Mouse (Mus musculus) embryonic facial prominence, embryonic 15.5 days (tissue): ENCODE data around the gene Rgs6. TPM values are rescaled to one million over a fixed set of nuclear protein-coding genes. Genes with fewer than 3 reads are reported as not detected.

Experiments used
- ATAC-seq: fragments of 200-750 bp; cut with Nextera tagmentation; 2 replicates; pipeline ENCODE4 v1.8.0; 2017; ENCODE audit warnings: low read depth, moderate TSS enrichment; ENCODE audit not compliant: insufficient number of reproducible peaks, low FRiP score, low TSS enrichment
- H3K27ac ChIP-seq: fragments of 300-500 bp; sonication (generic); replicated peaks from 2 replicates; pipeline ENCODE4 v1.5.1; 2015; ENCODE audit warnings: mild to moderate bottlenecking, inconsistent platforms
- H3K27me3 ChIP-seq: fragments of 300-500 bp; sonication (generic); 2 replicates; pipeline ENCODE4 v1.6.1; 2015; ENCODE audit warnings: inconsistent platforms
- H3K36me3 ChIP-seq: fragments of 300-500 bp; sonication (generic); 2 replicates; pipeline ENCODE4 v1.6.1; 2015; ENCODE audit warnings: mild to moderate bottlenecking, inconsistent platforms
- H3K4me1 ChIP-seq: fragments of 300-500 bp; sonication (generic); 2 replicates; pipeline ENCODE4 v1.6.1; 2015; ENCODE audit warnings: inconsistent platforms
- H3K4me2 ChIP-seq: fragments of 300-500 bp; sonication (generic); replicated peaks from 2 replicates; pipeline ENCODE4 v1.6.1; 2015; ENCODE audit warnings: mild to moderate bottlenecking, inconsistent platforms
- H3K4me3 ChIP-seq: fragments of 300-500 bp; sonication (generic); replicated peaks from 2 replicates; pipeline ENCODE4 v1.5.1; 2015; ENCODE audit warnings: mild to moderate bottlenecking, inconsistent platforms
- H3K9ac ChIP-seq: fragments of 300-500 bp; sonication (generic); 2 replicates; pipeline ENCODE4 v1.6.1; 2015; ENCODE audit warnings: inconsistent platforms
- H3K9me3 ChIP-seq: fragments of 300-500 bp; sonication (generic); replicated peaks from 2 replicates; pipeline ENCODE4 v1.6.1; 2016; ENCODE audit warnings: inconsistent platforms
- WGBS: fragments of 180-500 bp; shearing (Covaris S2); methylation state at CpG from one replicate; pipeline ENCODE4 v1.1.7; 2015; 5-methylcytosine and 5-hydroxymethylcytosine counted together
- polyA plus RNA-seq: library from polyadenylated mRNA; unstranded; fragments of >200 nt; fragmentation: Nextera tagmentation; extraction: Ambion mirVana; gene quantifications from 2 replicates; pipeline ENCODE4 v1.2.1, GENCODE M21; 2015

The Rgs6 gene
- polyA plus RNA-seq, 1 experiment from 2014 or later: 5.3 TPM

DNA sequence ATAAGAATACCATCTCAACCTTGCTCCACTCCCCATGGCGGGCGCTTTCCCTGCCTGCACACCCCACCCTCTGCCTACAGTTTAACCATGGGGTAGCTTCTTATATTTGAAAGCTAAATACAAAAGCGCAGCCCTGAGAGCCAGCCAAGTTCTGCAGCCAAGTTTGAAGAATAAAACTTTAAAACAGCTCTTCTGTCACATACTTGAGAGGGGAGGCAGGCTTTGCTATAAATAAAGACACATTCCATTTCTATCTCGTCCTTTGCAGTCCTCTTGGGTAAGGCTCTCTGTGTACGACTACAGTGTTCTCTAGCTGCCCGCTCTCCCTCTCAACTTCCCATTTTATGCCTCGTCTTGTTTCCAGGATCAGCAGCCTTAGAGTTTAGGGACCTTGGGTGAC, 76.5 kb downstream of the Rgs6 start:
- no peak for ATAC-seq
- WGBS: 41% methylated on average over 7 of the region's 7 CpGs
- no peaks in the 10 kb centered on the region for H3K36me3 ChIP-seq
- H3K27ac ChIP-seq: 0 out of 2 replicates have a peak overlapping the region, but pooled peaks have one; percentile 34
- no peak overlapping the region for H3K4me2 ChIP-seq
- no peak overlapping the region for H3K9ac ChIP-seq
- H3K9me3 ChIP-seq: no peaks in the 10 kb centered on the region
- no peak overlapping the region for H3K4me3 ChIP-seq
- H3K4me1 ChIP-seq: peaks cover 5% of the 10 kb centered on the region; the same call in 1 of the 2 replicates
- H3K27me3 ChIP-seq: no peaks in the 10 kb centered on the region

DNA sequence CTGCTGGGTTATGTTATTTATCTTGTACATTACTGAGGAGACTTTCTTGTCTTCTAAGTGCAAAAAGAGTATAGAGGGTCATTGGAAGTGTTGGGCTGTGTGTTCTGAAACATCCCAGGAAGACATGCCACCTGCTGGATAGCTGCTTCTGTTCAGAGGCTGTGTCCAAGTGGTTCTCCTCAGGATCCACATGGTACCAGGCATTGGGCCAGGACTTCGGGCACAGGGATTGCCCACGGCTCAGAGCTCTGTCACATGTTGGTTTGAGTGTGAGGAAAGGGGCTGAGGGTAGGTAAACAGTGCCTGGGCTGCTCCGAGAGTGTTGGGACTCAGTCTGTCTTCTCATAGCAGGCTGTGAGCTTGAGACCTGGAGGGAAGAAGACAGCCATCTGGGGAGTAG, 79.3 kb downstream of the Rgs6 start:
- Histone ChIP-seq H3K4me3 (no peak overlapping the region), H3K36me3 (no peaks in the 10 kb centered on the region), H3K27ac (no peak overlapping the region), H3K4me1 (peaks cover 5% of the 10 kb centered on the region; the same call in 1 of the 2 replicates), H3K9me3 (no peaks in the 10 kb centered on the region), H3K4me2 (no peak overlapping the region), H3K27me3 (no peaks in the 10 kb centered on the region), H3K9ac (no peak overlapping the region)
- no peak for ATAC-seq
- 75% methylated on average over 3 of the region's 3 CpGs for WGBS

- 50% methylated on average over 4 of the region's 4 CpGs for WGBS
- H3K4me2 ChIP-seq: no peak overlapping the region
- H3K27ac ChIP-seq: no peak overlapping the region
- H3K9me3 ChIP-seq: no peaks in the 10 kb centered on the region
- H3K27me3 ChIP-seq: no peaks in the 10 kb centered on the region
- H3K36me3 ChIP-seq: no peaks in the 10 kb centered on the region
- no peak for ATAC-seq
- H3K4me1 ChIP-seq: 0 out of 2 replicates have a peak, but pooled peaks cover 8% of the 10 kb centered on the region
- no peak overlapping the region for H3K9ac ChIP-seq
- no peak overlapping the region for H3K4me3 ChIP-seq
These were observed 82.2 kb downstream of the Rgs6 start for GRCm38 (mm10) chr12:82670201-82670737.

DNA sequence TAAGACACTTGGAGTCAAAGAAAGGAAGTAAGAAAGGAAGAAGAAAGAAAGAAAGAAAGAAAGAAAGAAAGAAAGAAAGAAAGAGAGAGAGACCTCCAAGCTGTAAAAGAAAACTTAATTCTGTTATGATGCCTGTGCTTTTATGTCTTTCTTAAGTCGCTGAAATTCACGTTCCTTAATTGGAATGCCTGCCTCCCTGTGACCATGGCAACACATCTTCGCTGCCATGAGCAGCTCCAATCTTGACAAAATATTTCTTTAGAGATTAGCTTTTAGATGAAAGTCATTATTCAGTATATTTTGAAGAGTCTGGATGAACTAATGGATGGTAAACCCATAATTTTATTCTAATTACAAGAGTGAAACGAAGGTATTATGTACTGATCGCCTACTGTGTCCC, 83.5 kb downstream of the Rgs6 start:
- WGBS: 82% methylated on average over 5 of the region's 5 CpGs
- Histone ChIP-seq H3K27me3 (no peaks in the 10 kb centered on the region), H3K4me1 (peaks cover 14% of the 10 kb centered on the region; the same call in 1 of the 2 replicates)

DNA sequence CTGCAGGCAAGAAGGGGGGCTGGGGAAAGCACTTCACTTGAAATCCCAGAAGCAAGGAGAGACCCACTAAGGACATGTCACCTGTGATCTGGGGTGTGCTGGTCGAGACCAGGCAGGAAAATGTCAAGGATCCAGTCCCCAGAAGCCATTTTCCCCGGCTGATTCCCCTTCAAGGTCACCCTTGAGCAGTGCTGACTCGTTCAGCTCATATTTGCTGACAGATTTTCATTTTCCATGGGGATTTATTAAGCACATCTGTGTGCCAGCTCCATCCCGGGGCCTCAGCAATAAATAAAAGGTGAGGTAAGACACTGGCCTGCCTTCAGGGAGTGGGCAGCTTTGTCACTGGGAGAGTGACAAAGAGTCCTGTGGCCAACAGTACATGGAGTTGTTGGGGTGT, 87.0 kb downstream of the Rgs6 start:
- 17% methylated on average over 4 of the region's 4 CpGs for WGBS
- peaks cover 14% of the 10 kb centered on the region; the same call in 1 of the 2 replicates for H3K4me1 ChIP-seq
- H3K9me3 ChIP-seq: no peaks in the 10 kb centered on the region
- H3K27ac ChIP-seq: no peak overlapping the region
- H3K4me3 ChIP-seq: no peak overlapping the region
- no peak overlapping the region for H3K9ac ChIP-seq
- H3K4me2 ChIP-seq: no peak overlapping the region
- peak; percentile 29; the same call in 1 of the 2 replicates for ATAC-seq
- no peaks in the 10 kb centered on the region for H3K27me3 ChIP-seq
- no peaks in the 10 kb centered on the region for H3K36me3 ChIP-seq

More for the DNA sequence above, 83.5 kb downstream of the Rgs6 start:
- Histone ChIP-seq H3K36me3 (no peaks in the 10 kb centered on the region), H3K9me3 (no peaks in the 10 kb centered on the region), H3K27ac (no peak overlapping the region), H3K4me2 (no peak overlapping the region), H3K9ac (no peak overlapping the region), H3K4me3 (no peak overlapping the region)
- no peak for ATAC-seq

- no peak for ATAC-seq
- no peaks in the 10 kb centered on the region for H3K4me1 ChIP-seq
- no peak overlapping the region for H3K27ac ChIP-seq
- no peak overlapping the region for H3K9ac ChIP-seq
- 91% methylated on average over 2 of the region's 2 CpGs for WGBS
- H3K9me3 ChIP-seq: no peaks in the 10 kb centered on the region
- H3K27me3 ChIP-seq: no peaks in the 10 kb centered on the region
- H3K36me3 ChIP-seq: no peaks in the 10 kb centered on the region
- no peak overlapping the region for H3K4me2 ChIP-seq
- no peak overlapping the region for H3K4me3 ChIP-seq
These were observed 98.9 kb downstream of the Rgs6 start for GRCm38 (mm10) chr12:82687015-82687414.

DNA sequence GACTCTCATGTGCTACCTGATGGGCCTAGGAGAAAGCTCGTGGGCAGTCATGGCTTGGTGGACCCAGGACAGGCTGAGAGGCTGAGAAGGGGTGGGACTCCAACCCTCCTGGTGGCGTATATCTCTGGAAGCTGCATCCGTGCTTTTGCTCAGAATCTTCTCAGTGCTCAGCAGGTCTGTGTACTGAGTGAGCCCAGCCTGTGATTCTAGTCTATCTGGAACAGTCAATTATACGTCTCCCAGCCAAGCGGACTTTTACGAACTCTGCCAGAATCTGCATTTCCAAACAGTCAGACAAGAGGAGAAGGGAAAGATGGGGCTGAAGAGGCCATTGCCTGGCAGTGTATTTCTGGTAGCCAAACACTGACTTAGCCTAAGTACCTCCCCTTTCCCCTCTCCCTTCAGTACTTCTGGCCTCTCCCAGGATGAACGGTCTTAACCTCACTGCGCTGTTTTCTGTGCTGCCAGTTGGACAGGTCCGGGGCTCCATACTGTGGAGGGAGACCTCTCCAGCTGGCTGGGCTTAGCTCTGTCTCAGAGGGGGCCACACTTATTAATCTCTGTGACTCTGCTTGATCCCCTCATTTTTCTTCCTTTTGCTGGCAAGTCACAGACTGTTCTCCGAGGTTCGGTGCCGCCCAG, 110.9 kb downstream of the Rgs6 start:
- no peak for ATAC-seq
- H3K4me2 ChIP-seq: no peak overlapping the region
- H3K9me3 ChIP-seq: no peaks in the 10 kb centered on the region
- WGBS: 74% methylated on average over 12 of the region's 12 CpGs
- H3K4me1 ChIP-seq: no peaks in the 10 kb centered on the region
- H3K4me3 ChIP-seq: no peak overlapping the region
- H3K36me3 ChIP-seq: no peaks in the 10 kb centered on the region
- H3K27me3 ChIP-seq: no peaks in the 10 kb centered on the region
- H3K9ac ChIP-seq: no peak overlapping the region
- H3K27ac ChIP-seq: no peak overlapping the region

DNA sequence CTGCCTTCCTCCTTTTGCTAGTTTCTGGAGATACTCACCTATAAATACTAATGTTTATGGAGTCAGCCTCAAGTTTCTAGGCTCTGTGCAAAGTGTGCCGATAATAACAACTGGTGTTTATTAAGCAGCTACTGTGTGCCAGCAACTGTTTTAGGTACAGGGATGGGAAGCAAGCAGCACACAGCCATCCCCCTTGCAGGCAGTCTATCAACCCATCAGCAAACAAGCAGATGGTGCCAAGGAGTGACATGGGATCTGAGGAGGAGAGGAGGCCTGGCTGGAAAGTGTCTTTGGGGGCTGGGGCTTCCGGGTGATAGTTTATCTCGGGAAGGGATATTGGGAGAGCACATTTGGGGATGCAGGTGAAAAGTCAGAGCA, 111.4 kb downstream of the Rgs6 start:
- no peak overlapping the region for H3K4me2 ChIP-seq
- WGBS: 77% methylated on average over 3 of the region's 3 CpGs
- ATAC-seq: no peak

DNA sequence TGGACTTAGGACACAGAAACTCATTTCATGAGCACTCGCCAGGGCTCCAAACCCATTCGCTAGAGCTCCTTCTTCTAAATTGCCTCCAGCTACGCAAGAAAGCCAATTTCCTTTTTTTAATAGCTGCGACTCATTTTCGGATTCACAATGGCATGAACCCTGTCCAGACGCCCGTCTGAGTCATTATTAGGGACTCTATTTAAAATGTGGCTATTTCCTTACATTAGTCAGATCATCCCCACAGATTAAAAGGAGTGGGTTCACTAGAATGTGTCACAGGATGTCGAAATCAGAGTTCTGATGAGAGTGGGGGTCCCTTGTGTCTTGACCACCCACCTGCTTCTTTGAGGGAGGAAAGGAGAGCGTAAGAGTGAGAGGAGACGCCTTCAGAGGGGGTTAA, 112.1 kb downstream of the Rgs6 start:
- Histone ChIP-seq H3K9ac (no peak overlapping the region), H3K4me2 (no peak overlapping the region), H3K27me3 (no peaks in the 10 kb centered on the region), H3K4me3 (no peak overlapping the region), H3K9me3 (no peaks in the 10 kb centered on the region), H3K27ac (no peak overlapping the region), H3K4me1 (no peaks in the 10 kb centered on the region), H3K36me3 (no peaks in the 10 kb centered on the region)
- WGBS: 53% methylated on average over 10 of the region's 10 CpGs
- ATAC-seq: no peak

More for the DNA sequence above, 111.4 kb downstream of the Rgs6 start:
- no peak overlapping the region for H3K4me3 ChIP-seq
- H3K9me3 ChIP-seq: no peaks in the 10 kb centered on the region
- H3K36me3 ChIP-seq: no peaks in the 10 kb centered on the region
- H3K9ac ChIP-seq: no peak overlapping the region
- H3K27me3 ChIP-seq: no peaks in the 10 kb centered on the region
- H3K27ac ChIP-seq: no peak overlapping the region
- H3K4me1 ChIP-seq: no peaks in the 10 kb centered on the region

DNA sequence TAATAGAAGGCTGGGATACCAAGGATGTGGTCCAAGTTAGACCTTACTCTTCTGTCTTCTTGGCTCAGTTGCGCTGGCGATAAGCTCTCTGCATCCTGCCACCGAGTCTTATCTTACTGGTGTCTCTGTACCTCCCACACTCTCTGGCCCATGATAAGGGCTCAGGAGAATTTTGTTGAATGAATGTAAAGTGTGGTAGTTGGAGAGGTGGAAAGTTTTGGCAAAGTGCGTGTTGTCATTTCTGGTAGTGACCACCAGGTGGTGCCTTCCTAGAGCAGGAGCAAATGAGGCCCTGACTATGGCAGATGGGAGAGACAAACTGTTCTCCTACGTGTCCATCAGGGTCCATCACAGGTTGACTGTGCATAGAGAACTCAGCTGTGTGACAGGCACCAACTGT, 112.7 kb downstream of the Rgs6 start:
- no peak overlapping the region for H3K4me2 ChIP-seq
- no peak overlapping the region for H3K9ac ChIP-seq
- no peak overlapping the region for H3K27ac ChIP-seq
- no peak overlapping the region for H3K4me3 ChIP-seq
- no peaks in the 10 kb centered on the region for H3K4me1 ChIP-seq
- no peaks in the 10 kb centered on the region for H3K36me3 ChIP-seq
- ATAC-seq: no peak
- 62% methylated on average over 5 of the region's 5 CpGs for WGBS
- H3K27me3 ChIP-seq: no peaks in the 10 kb centered on the region
- no peaks in the 10 kb centered on the region for H3K9me3 ChIP-seq

GRCm38 (mm10) chr12:82701359-82701758, 113.3 kb downstream of the Rgs6 start:
- Histone ChIP-seq H3K9ac (no peak overlapping the region), H3K4me3 (no peak overlapping the region), H3K27ac (no peak overlapping the region), H3K4me2 (no peak overlapping the region), H3K27me3 (no peaks in the 10 kb centered on the region), H3K36me3 (no peaks in the 10 kb centered on the region), H3K9me3 (no peaks in the 10 kb centered on the region), H3K4me1 (no peaks in the 10 kb centered on the region)
- WGBS: 69% methylated on average over 7 of the region's 7 CpGs
- ATAC-seq: 0 out of 2 replicates have a peak, but pooled peaks have one; percentile 39

GRCm38 (mm10) chr12:82710376-82710775, 122.3 kb downstream of the Rgs6 start:
- H3K27ac ChIP-seq: no peak overlapping the region
- no peaks in the 10 kb centered on the region for H3K4me1 ChIP-seq
- H3K4me2 ChIP-seq: no peak overlapping the region
- no peak overlapping the region for H3K4me3 ChIP-seq
- no peaks in the 10 kb centered on the region for H3K27me3 ChIP-seq
- no peaks in the 10 kb centered on the region for H3K36me3 ChIP-seq
- H3K9ac ChIP-seq: no peak overlapping the region
- no peaks in the 10 kb centered on the region for H3K9me3 ChIP-seq
- ATAC-seq: no peak
